ENCODE assay signal across 8 mouse cellular contexts in the genomic region with DNA sequence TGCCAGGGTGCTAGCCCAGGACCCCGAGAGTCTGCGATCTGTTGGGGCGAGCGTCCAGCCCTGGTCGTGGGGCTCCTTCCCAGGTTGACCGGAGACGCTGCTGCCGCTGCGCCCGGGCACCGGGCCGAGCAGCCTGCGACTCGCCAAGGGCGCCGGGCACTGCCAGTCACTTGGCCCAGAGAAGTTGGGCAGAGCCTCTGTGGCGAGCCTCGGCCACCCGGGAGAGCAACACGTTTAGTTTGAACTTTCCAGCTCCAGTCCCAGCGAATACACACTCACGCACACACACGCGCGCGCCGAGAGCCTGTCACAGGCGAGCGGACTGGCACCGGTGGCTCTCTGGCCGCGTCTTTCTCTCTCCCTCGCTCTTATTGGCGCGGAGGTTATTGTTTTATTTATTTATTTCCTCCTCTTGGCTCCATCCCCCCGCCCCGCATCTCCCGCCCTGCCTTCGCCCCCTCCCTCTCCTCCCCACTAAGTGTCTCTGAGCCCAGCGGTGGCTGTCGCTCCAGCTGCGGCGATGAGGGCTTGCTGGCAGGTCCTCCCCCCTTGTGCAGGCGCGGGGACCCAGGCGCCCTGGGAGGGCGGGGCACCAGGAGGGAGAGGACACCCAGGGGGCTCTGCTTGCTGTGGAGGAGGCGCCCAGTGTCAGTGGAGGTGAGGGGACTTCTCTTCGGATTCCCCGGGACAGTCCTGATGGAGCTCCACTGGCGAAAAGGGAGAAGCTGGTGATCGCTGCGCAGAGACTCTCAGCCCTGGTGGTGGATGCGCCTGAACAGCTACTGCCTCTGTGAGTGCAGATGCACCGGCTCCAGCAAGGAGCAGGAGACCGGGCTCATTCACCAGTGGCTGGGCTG.
DNase-seq lines count a peak whose midpoint lies in the region; ATAC-seq lines count a peak whose summit lies in the region.

No protein-coding gene starts in this region.

- H3K9me3 ChIP-seq in forebrain, embryonic 15.5 days: no peaks in the 10 kb centered on the region
- H3K9me3 ChIP-seq in hindbrain, embryonic 15.5 days: no peaks in the 10 kb centered on the region
- no peaks in the 10 kb centered on the region for H3K9me3 ChIP-seq in limb, embryonic 15.5 days

- peak; percentile 9 to 30 for DNase-seq in adrenal gland, adult (ENCODE audit: inconsistent age in 2 of 2, low spot score in 1 of 2)
- no peak for DNase-seq in adrenal gland, adult 8-10 months
- DNase-seq in cerebellum, adult 11 months: peak; percentile 48
- peak; percentile 34 for DNase-seq in retina, postnatal 7 days (ENCODE audit: low read depth, low spot score)
- DNase-seq in urinary bladder, postnatal 14 days (ENCODE audit: low spot score): no peak

- under 1% methylated on average over 52 of the region's 56 CpGs for WGBS in forebrain, embryonic 15.5 days
- under 1% methylated on average over 53 of the region's 56 CpGs for WGBS in hindbrain, embryonic 15.5 days
- WGBS in limb, embryonic 15.5 days: 1% methylated on average over 53 of the region's 56 CpGs

- H3K27ac ChIP-seq in forebrain, embryonic 15.5 days (replicated peaks): peak overlapping the region; percentile 29
- H3K27ac ChIP-seq in hindbrain, embryonic 15.5 days (replicated peaks): peak overlapping the region; percentile 86
- no peak overlapping the region for H3K27ac ChIP-seq in limb, embryonic 15.5 days

- ATAC-seq in forebrain, embryonic 15.5 days (replicated peaks): peak; percentile 91
- ATAC-seq in hindbrain, embryonic 15.5 days (ENCODE audit: low FRiP score, low read depth): peak; percentile 91
- ATAC-seq in limb, embryonic 15.5 days (ENCODE audit: insufficient number of reproducible peaks, low FRiP score, low TSS enrichment, low read depth): 0 out of 2 replicates have a peak, but pooled peaks have one; percentile 40

- peak overlapping the region; percentile 56 for H3K9ac ChIP-seq in forebrain, embryonic 15.5 days (replicated peaks)
- peak overlapping the region; percentile 67 for H3K9ac ChIP-seq in hindbrain, embryonic 15.5 days
- 0 out of 2 replicates have a peak overlapping the region, but pooled peaks have one; percentile 24 for H3K9ac ChIP-seq in limb, embryonic 15.5 days

- H3K36me3 ChIP-seq in forebrain, embryonic 15.5 days: no peaks in the 10 kb centered on the region
- no peaks in the 10 kb centered on the region for H3K36me3 ChIP-seq in hindbrain, embryonic 15.5 days
- H3K36me3 ChIP-seq in limb, embryonic 15.5 days: no peaks in the 10 kb centered on the region

- H3K27me3 ChIP-seq in forebrain, embryonic 15.5 days: 0 out of 2 replicates have a peak, but pooled peaks cover 7% of the 10 kb centered on the region
- H3K27me3 ChIP-seq in hindbrain, embryonic 15.5 days: no peaks in the 10 kb centered on the region
- H3K27me3 ChIP-seq in limb, embryonic 15.5 days: peaks cover 25% of the 10 kb centered on the region

- H3K4me2 ChIP-seq in forebrain, embryonic 15.5 days (replicated peaks): peak overlapping the region; percentile 100
- H3K4me2 ChIP-seq in hindbrain, embryonic 15.5 days: peak overlapping the region; percentile 97
- peak overlapping the region; percentile 95 for H3K4me2 ChIP-seq in limb, embryonic 15.5 days

- peaks cover 18% of the 10 kb centered on the region for H3K4me1 ChIP-seq in forebrain, embryonic 15.5 days
- peaks cover 7% of the 10 kb centered on the region for H3K4me1 ChIP-seq in hindbrain, embryonic 15.5 days (replicated peaks)
- peaks cover 18% of the 10 kb centered on the region for H3K4me1 ChIP-seq in limb, embryonic 15.5 days

- peak overlapping the region; percentile 71 for H3K4me3 ChIP-seq in forebrain, embryonic 15.5 days
- peak overlapping the region; percentile 75 for H3K4me3 ChIP-seq in hindbrain, embryonic 15.5 days
- peak overlapping the region; percentile 51 for H3K4me3 ChIP-seq in limb, embryonic 15.5 days

Comparison
In these comparisons a context has a peak if more than half of its experiments do, and no peak if none do; other contexts are left out.
1. DNase-seq: peak in adrenal gland, adult (2 of 2), cerebellum, adult 11 months (single experiment) and retina, postnatal 7 days (single experiment); none in adrenal gland, adult 8-10 months (single experiment) and urinary bladder, postnatal 14 days (single experiment).
2. ATAC-seq: peak in every context shown above with its lines; median percentile 91 in forebrain, embryonic 15.5 days; 91 in hindbrain, embryonic 15.5 days; 40 in limb, embryonic 15.5 days.
3. Peak in every context shown above with its lines, with median percentiles within 50 percentile points of each other: H3K4me2 ChIP-seq, H3K4me3 ChIP-seq and H3K9ac ChIP-seq.